Mouse (Mus musculus): Measurements from ENCODE around the gene Shpk. TPM values are rescaled to one million over a fixed set of nuclear protein-coding genes. Genes with fewer than 3 reads are reported as not detected.

Shpk gene
- 2.0 and 2.4 TPM in 2 replicates for polyA plus RNA-seq (2012; rRNA removed)

DNA sequence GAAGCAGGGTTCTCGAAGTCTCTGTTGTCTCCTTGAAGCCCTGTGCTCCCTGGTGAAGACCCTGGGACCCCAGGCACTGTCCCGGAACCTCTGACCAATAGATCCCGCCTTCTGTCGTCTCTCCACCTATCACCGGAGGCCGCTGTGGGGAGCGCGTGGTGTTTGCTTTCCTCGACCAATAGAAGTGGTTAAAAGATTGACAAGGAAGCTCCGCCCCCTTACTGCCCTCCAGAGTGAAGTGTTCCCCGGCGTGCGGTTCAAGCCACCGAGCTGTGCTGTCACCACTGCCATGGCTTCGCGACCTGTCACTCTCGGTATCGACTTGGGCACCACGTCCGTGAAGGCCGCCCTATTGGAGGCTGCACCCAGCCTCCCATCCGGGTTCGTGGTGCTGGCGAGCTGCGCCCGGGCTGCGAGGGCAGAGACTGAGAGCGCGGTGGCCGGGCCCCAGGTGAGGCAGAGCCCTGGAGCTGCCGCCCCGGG lies at the start of gene Shpk:
TSS of gene Shpk (plus strand) at position 231 of the 483 bp plus-strand sequence.

DNA sequence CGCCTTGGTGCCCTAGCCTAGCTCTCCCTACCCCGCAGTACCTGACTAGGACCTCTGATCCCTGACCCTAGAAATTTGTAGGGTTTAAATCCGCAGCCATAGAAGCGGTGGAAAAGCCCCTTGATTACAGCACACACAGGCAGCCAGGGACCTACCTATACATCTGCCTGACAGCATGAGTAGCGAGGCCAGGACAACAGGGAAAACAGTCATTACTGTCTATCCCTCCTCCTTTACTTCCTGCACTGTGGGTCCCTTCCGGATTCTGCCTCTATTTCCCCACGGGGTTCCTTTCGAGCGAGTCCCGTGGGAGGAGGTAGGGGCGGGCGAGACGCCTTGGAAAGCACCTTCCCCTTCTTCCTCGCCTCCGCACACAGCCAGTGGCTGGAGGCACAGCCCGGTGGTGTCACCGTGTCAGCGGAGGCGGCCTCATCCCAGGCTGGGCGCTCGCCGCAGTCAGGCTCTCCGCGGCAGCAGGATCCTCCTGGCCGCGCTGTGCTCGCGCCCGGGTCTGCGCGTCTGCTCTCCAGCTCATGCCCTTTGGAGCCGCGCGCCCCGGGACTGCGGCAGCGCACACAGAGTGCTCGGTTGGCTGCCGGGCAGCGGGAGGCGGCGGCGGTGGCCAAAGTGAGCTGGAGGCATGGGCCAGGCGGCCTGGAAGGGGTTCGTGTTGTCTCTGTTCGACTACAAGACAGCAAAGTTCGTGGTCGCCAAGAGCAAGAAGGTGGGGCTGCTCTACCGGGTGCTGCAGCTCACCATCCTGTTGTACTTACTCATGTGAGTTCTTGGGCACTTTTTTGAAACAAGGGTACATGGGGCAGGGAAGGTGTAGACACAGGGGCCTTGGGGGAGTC lies 39.1 kb upstream of the Shpk start, which contains the start of gene P2rx5:
TSS of gene P2rx5 (plus strand) at position 465 of the 854 bp plus-strand sequence.

DNA sequence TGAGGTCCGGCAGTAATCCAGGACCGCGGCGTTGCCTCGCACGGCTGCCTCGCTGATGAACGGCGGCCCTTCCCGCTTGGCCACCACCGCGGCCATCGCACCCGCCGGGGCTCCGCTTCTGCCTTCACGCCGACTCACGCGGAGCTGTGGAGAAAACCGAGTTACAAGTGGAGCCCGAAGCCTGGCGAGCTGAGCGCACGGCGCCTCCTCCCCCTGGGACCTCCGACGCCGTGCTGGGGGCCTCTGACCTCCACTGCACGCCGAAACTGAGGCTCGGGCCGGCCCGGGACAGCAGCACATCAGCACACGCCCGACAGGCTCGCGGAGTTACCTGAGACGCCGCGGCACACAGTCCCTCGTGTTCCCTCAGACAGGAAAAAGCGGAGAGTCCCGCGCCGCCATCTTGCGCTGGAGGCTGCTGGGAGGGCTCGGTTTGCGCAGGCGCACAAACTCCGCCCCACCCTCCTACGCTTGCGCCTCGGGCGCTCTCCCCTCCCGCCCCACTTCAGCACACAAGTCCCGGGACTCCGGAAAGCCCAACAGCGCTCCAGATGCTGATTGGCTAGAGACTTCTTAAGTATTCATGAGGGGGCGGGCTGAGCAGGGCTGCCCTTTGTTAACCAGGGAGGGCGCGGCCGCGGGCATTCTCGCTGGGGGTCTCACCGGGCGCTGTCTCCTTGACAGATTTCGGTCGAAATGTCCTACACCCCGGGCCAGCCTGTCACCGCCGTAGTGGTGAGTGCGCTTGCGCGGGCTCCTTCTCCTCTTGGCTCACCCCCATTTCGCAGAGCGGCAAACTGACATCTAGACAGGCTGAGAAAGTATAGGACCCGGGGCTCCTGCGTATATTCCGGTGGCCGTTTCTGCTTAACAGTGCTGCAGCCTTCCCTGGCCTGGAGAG lies 22.4 kb upstream of the Shpk start, which contains the start of the genes Emc6 and Tax1bp3:
TSS of gene Emc6 (minus strand) at position 430 of the 901 bp plus-strand sequence.
TSS of gene Tax1bp3 (plus strand) at position 476 of the 901 bp plus-strand sequence.

DNA sequence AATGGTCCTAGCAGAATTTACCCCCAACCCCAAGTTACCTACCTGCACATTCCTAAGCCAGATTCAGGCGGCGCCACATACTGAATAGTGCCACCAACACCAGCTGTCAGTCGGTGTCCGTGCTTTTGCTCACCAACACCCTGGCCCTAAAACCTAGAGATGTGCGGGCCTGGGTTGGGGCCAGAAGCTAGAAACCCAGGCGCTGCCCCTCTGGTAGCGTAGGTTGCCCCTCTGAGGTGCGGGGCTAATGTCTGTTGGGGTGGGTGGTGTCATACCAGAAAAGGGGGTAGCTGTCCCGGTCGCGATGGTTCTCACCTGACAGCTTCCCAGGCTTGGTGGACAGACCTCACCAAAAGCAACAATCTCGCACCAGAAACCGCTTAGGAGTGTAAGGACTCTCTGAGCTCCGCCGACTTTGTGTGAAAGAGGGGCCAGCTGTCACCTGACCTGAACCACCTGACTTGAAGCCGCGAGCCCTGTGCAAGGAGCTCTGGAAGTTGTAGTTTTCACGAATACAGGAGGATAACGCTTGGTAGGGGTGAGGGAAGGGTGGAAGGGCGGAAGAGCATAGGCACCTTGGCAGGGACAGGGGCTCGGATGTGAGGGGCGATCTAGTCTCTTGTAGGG lies 544 bp upstream of the Shpk start, which contains the start of gene Ctns:
TSS of gene Ctns (minus strand) at position 440 of the 627 bp plus-strand sequence.

DNA sequence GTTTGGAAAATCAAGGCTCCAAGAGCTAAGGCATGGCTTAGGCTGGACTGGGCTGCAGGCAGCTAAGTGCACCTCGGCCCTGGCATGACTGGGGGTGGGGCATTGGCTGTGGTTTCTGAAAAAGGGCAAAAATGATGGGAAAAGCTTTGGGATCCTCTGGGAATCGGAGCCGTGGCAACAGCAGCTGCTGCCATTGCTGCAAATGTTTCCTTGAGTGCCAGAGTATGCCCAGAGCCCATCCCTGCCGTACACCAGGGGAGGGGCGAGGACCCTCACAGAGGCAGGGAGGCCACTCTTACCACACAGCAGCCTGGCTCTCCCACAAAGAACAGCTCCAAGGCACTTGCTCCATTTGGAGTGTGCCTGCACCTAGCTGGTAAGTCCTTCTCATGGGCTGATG lies 34.7 kb downstream of the Shpk start, which contains the start of gene Trpv1:
TSS of gene Trpv1 (plus strand) at position 301 of the 400 bp plus-strand sequence.

DNA sequence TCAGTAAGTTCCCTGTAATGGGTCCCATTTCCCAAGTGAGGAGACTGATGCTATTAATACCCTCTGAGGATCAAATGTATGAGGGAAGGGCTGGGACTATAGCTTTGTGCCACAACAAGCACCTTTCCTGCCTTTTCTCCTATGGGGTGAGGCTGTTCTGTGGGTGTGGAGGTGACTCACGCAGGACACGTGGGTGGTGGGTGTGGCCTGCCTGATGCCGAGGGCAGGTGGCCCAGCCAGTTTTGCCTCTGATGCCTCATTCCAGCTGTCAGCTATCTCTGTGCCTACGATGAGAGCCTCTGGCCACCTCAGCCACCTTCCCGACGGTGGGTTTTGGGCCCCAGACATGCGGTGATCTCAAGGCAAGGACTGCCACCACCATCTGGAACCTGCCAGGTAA lies 68.0 kb downstream of the Shpk start, which contains the start of gene Trpv3:
TSS of gene Trpv3 (plus strand) at position 122 of the 400 bp plus-strand sequence.

Other genes starting within 250 kb of the Shpk start
- 1.3 and 1.7 TPM in 2 replicates for gene Atp2a3, start 238.3 kb upstream of the Shpk start, polyA plus RNA-seq (2012; rRNA removed)
- 0.24 and 0.25 TPM in 2 replicates for gene P2rx1, start 200.4 kb upstream of the Shpk start, polyA plus RNA-seq (2012; rRNA removed)
- 28.6 and 30.8 TPM in 2 replicates for gene Camkk1, start 180.5 kb upstream of the Shpk start, polyA plus RNA-seq (2012; rRNA removed)
- 5.4 and 5.5 TPM in 2 replicates for gene Ncbp3, start 151.7 kb upstream of the Shpk start, polyA plus RNA-seq (2012; rRNA removed)
- 0.12 and 0.14 TPM in 2 replicates for gene Itgae, start 108.9 kb upstream of the Shpk start, polyA plus RNA-seq (2012; rRNA removed)
- 0.95 and 1.3 TPM in 2 replicates for gene Haspin, start 61.2 kb upstream of the Shpk start, polyA plus RNA-seq (2012; rRNA removed)
- 0.75 and 1.1 TPM in 2 replicates for gene P2rx5, start 39.0 kb upstream of the Shpk start, polyA plus RNA-seq (2012; rRNA removed)
- 91.8 and 93.2 TPM in 2 replicates for gene Emc6, start 22.4 kb upstream of the Shpk start, polyA plus RNA-seq (2012; rRNA removed)
- 80.0 and 80.1 TPM in 2 replicates for gene Tax1bp3, start 22.4 kb upstream of the Shpk start, polyA plus RNA-seq (2012; rRNA removed)
- gene Ctns, start 418 bp upstream of the Shpk start, polyA plus RNA-seq (2012; rRNA removed) = 21.3 and 21.5 TPM in 2 replicates
- gene Trpv1, start 34.8 kb downstream of the Shpk start, polyA plus RNA-seq (2012; rRNA removed) = 0.19 and 0.64 TPM in 2 replicates
- 0.30 and 0.37 TPM in 2 replicates for gene Trpv3, start 67.9 kb downstream of the Shpk start, polyA plus RNA-seq (2012; rRNA removed)
- 2.5 and 2.6 TPM in 2 replicates for gene Aspa, start 130.1 kb downstream of the Shpk start, polyA plus RNA-seq (2012; rRNA removed)
- not detected in 2 replicates for gene Gm49340, start 130.3 kb downstream of the Shpk start, polyA plus RNA-seq (2012; rRNA removed)
- gene Spata22, start 130.3 kb downstream of the Shpk start, polyA plus RNA-seq (2012; rRNA removed) = 0.05 TPM in 1 of 2 replicates, not detected in the other
- gene Olfr20, start 151.3 kb downstream of the Shpk start, polyA plus RNA-seq (2012; rRNA removed) = not detected in 2 replicates
- not detected in 2 replicates for gene Olfr376, start 171.8 kb downstream of the Shpk start, polyA plus RNA-seq (2012; rRNA removed)
- not detected in 2 replicates for gene Olfr1, start 200.2 kb downstream of the Shpk start, polyA plus RNA-seq (2012; rRNA removed)
- gene Olfr378, start 229.0 kb downstream of the Shpk start, polyA plus RNA-seq (2012; rRNA removed) = not detected in 2 replicates

Measured in central nervous system, embryonic 18 days (tissue).